Mouse (Mus musculus) forebrain, embryonic 14.5 days (tissue): ENCODE data around the gene Tmem59. TPM values are rescaled to one million over a fixed set of nuclear protein-coding genes. Genes with fewer than 3 reads are reported as not detected.

Experiments
- ATAC-seq: fragments of 200-750 bp; cut with Nextera tagmentation; 2 replicates; pipeline ENCODE4 v1.8.0; 2017; ENCODE audit warnings: mild to moderate bottlenecking, moderate library complexity
- DNase-seq: peaks from one replicate; pipeline ENCODE4 v3.0.0-alpha.2; 2015; ENCODE audit warnings: low spot score
- H3K27ac ChIP-seq: fragments of 300-500 bp; sonication (generic); 2 replicates; pipeline ENCODE4 v1.5.1; 2014; ENCODE audit warnings: low read depth, mild to moderate bottlenecking, control low read depth, low read length, moderate library complexity
- H3K27me3 ChIP-seq: fragments of 300-500 bp; sonication (generic); replicated peaks from 2 replicates; pipeline ENCODE4 v1.6.1; 2014; ENCODE audit warnings: low read length, control low read depth, mixed read lengths; ENCODE audit not compliant: control insufficient read depth, insufficient read depth
- H3K36me3 ChIP-seq: fragments of 300-500 bp; sonication (generic); 2 replicates; pipeline ENCODE4 v1.6.1; 2014; ENCODE audit warnings: low read length, control low read depth; ENCODE audit not compliant: control insufficient read depth, insufficient read depth
- H3K4me1 ChIP-seq: fragments of 300-500 bp; sonication (generic); 2 replicates; pipeline ENCODE4 v1.6.1; 2014; ENCODE audit warnings: antibody characterized with exemption, low read length, control low read depth; ENCODE audit not compliant: control insufficient read depth, insufficient read depth
- H3K4me2 ChIP-seq: fragments of 300-500 bp; sonication (generic); 2 replicates; pipeline ENCODE4 v1.6.1; 2014; ENCODE audit warnings: mild to moderate bottlenecking, control low read depth, low read length
- H3K4me3 ChIP-seq: fragments of 300-500 bp; sonication (generic); 2 replicates; pipeline ENCODE4 v1.5.1; 2014; ENCODE audit warnings: low read depth, low read length, control low read depth
- H3K9ac ChIP-seq: fragments of 300-500 bp; sonication (generic); 2 replicates; pipeline ENCODE4 v1.6.1; 2014; ENCODE audit warnings: mild to moderate bottlenecking, low read length, control low read depth, moderate library complexity
- H3K9me3 ChIP-seq: fragments of 300-500 bp; sonication (generic); replicated peaks from 2 replicates; pipeline ENCODE4 v1.6.1; 2016; ENCODE audit warnings: low read length, control low read depth, mixed read lengths; ENCODE audit not compliant: control insufficient read depth
- WGBS: fragments of 180-500 bp; shearing (Covaris S2); extraction: QIAGEN DNeasy Blood & Tissue Kit; methylation state at CpG from one replicate; pipeline ENCODE4 v1.1.7; 2014; 5-methylcytosine and 5-hydroxymethylcytosine counted together
- polyA plus RNA-seq: library from polyadenylated mRNA; unstranded; fragments of >200 nt; fragmentation: Nextera tagmentation; extraction: Ambion mirVana; gene quantifications from 2 replicates; pipeline ENCODE4 v1.2.1, GENCODE M21; 2014

Gene Tmem59
- polyA plus RNA-seq, 1 experiment from 2014 or later = 385 TPM

- Histone ChIP-seq H3K9ac (no peak overlapping the region), H3K36me3 (peaks cover 18% of the 10 kb centered on the region), H3K4me2 (no peak overlapping the region), H3K27ac (no peak overlapping the region), H3K4me1 (peaks cover 21% of the 10 kb centered on the region), H3K4me3 (no peak overlapping the region), H3K9me3 (no peaks in the 10 kb centered on the region), H3K27me3 (no peaks in the 10 kb centered on the region)
- DNase-seq = no peak
- 94% methylated on average over 8 of the region's 8 CpGs for WGBS
- ATAC-seq = no peak
These were observed 34.7 kb upstream of the Tmem59 start for GRCm38 (mm10) chr4:107143511-107143910.

GRCm38 (mm10) chr4:107150991-107151390 is 27.2 kb upstream of the Tmem59 start:
- Histone ChIP-seq H3K36me3 (peaks cover 28% of the 10 kb centered on the region), H3K4me1 (no peaks in the 10 kb centered on the region), H3K27ac (no peak overlapping the region), H3K9me3 (no peaks in the 10 kb centered on the region), H3K4me2 (no peak overlapping the region), H3K9ac (no peak overlapping the region), H3K4me3 (no peak overlapping the region), H3K27me3 (no peaks in the 10 kb centered on the region)
- 86% methylated on average over 6 of the region's 6 CpGs for WGBS
- DNase-seq (no peak), ATAC-seq (no peak)

GRCm38 (mm10) chr4:107152571-107152970 is 25.6 kb upstream of the Tmem59 start:
- Histone ChIP-seq H3K4me3 (no peak overlapping the region), H3K4me1 (no peaks in the 10 kb centered on the region), H3K27ac (no peak overlapping the region), H3K9ac (no peak overlapping the region), H3K36me3 (peaks cover 14% of the 10 kb centered on the region), H3K4me2 (no peak overlapping the region), H3K9me3 (no peaks in the 10 kb centered on the region), H3K27me3 (no peaks in the 10 kb centered on the region)
- DNase-seq (no peak), ATAC-seq (no peak)
- 88% methylated on average over 8 of the region's 8 CpGs for WGBS

GRCm38 (mm10) chr4:107156983-107157401 is 21.2 kb upstream of the Tmem59 start:
- DNase-seq = no peak
- H3K4me2 ChIP-seq = no peak overlapping the region
- 97% methylated on average over 4 of the region's 4 CpGs for WGBS
- peaks cover 27% of the 10 kb centered on the region for H3K36me3 ChIP-seq
- no peaks in the 10 kb centered on the region for H3K27me3 ChIP-seq
- H3K4me3 ChIP-seq = no peak overlapping the region
- no peak for ATAC-seq
- H3K4me1 ChIP-seq = no peaks in the 10 kb centered on the region
- H3K9ac ChIP-seq = no peak overlapping the region
- H3K27ac ChIP-seq = no peak overlapping the region
- H3K9me3 ChIP-seq = no peaks in the 10 kb centered on the region

- H3K4me3 ChIP-seq = no peak overlapping the region
- DNase-seq (no peak), ATAC-seq (no peak)
- 89% methylated on average over 11 of the region's 11 CpGs for WGBS
- H3K36me3 ChIP-seq = peaks cover 24% of the 10 kb centered on the region
- no peak overlapping the region for H3K9ac ChIP-seq
- no peak overlapping the region for H3K4me2 ChIP-seq
- no peaks in the 10 kb centered on the region for H3K4me1 ChIP-seq
- H3K27me3 ChIP-seq = no peaks in the 10 kb centered on the region
- H3K27ac ChIP-seq = no peak overlapping the region
- no peaks in the 10 kb centered on the region for H3K9me3 ChIP-seq
These were observed 18.9 kb upstream of the Tmem59 start for GRCm38 (mm10) chr4:107159166-107159773.

- ATAC-seq = no peak
- Histone ChIP-seq H3K27me3 (no peaks in the 10 kb centered on the region), H3K4me1 (no peaks in the 10 kb centered on the region)
These were observed 18.0 kb upstream of the Tmem59 start for GRCm38 (mm10) chr4:107160181-107160580.

GRCm38 (mm10) chr4:107163341-107163740 is 14.9 kb upstream of the Tmem59 start:
- Histone ChIP-seq H3K36me3 (peaks cover 21% of the 10 kb centered on the region; the same call in 1 of the 2 replicates), H3K27me3 (no peaks in the 10 kb centered on the region), H3K9ac (no peak overlapping the region), H3K27ac (peak overlapping the region; percentile 22; the same call in 1 of the 2 replicates), H3K4me1 (no peaks in the 10 kb centered on the region), H3K9me3 (no peaks in the 10 kb centered on the region), H3K4me2 (no peak overlapping the region), H3K4me3 (no peak overlapping the region)
- WGBS = 89% methylated on average over 10 of the region's 10 CpGs
- no peak for DNase-seq
- ATAC-seq = peak; percentile 44; the same call in 1 of the 2 replicates

More at GRCm38 (mm10) chr4:107160181-107160580, 18.0 kb upstream of the Tmem59 start:
- no peak for DNase-seq
- WGBS = 90% methylated on average over 8 of the region's 8 CpGs
- no peak overlapping the region for H3K4me2 ChIP-seq
- H3K9ac ChIP-seq = no peak overlapping the region
- no peak overlapping the region for H3K4me3 ChIP-seq
- H3K9me3 ChIP-seq = no peaks in the 10 kb centered on the region
- no peak overlapping the region for H3K27ac ChIP-seq
- peaks cover 29% of the 10 kb centered on the region for H3K36me3 ChIP-seq

- Histone ChIP-seq H3K9ac (no peak overlapping the region), H3K36me3 (0 out of 2 replicates have a peak, but pooled peaks cover 17% of the 10 kb centered on the region), H3K4me2 (no peak overlapping the region), H3K4me3 (no peak overlapping the region), H3K27me3 (no peaks in the 10 kb centered on the region), H3K27ac (peak overlapping the region; percentile 22; the same call in 1 of the 2 replicates), H3K4me1 (no peaks in the 10 kb centered on the region), H3K9me3 (no peaks in the 10 kb centered on the region)
- ATAC-seq (peak; percentile 91), DNase-seq (peak; percentile 94)
- WGBS = 46% methylated on average over 9 of the region's 9 CpGs
These were observed 14.2 kb upstream of the Tmem59 start for GRCm38 (mm10) chr4:107163756-107164587.

GRCm38 (mm10) chr4:107166700-107167099 is 11.5 kb upstream of the Tmem59 start:
- DNase-seq = no peak
- Histone ChIP-seq H3K9me3 (no peaks in the 10 kb centered on the region), H3K4me2 (no peak overlapping the region), H3K9ac (no peak overlapping the region), H3K27me3 (no peaks in the 10 kb centered on the region), H3K4me3 (no peak overlapping the region), H3K4me1 (no peaks in the 10 kb centered on the region), H3K36me3 (0 out of 2 replicates have a peak, but pooled peaks cover 19% of the 10 kb centered on the region), H3K27ac (no peak overlapping the region)
- ATAC-seq = no peak
- 89% methylated on average over 5 of the region's 5 CpGs for WGBS
